Mouse (Mus musculus) T-helper 2 cell (primary cell): ENCODE measurements at regions not wholly inside any gene's neighbourhood (a gene's known extent, or its start where the extent isn't known, plus 50 kb on each side); places are given as distances from the start of the nearest gene placed in this dataset.

Experiments used
- in situ Hi-C: fragments of 300-600 bp; cut with MboI, MseI; formaldehyde crosslinking; loops from one replicate; pipeline ENCODE4 v1.15.1; 2025; ENCODE audit warnings: high pct_unique_total_duplicates

GRCm38 (mm10) chr13:99642301-99642700 lies 126.0 kb upstream of the Map1b start:
- in situ Hi-C loops, result no loop called here

GRCm38 (mm10) chr13:99641386-99642165 lies 125.2 kb upstream of the Map1b start:
- in situ Hi-C loops, result no loop called here

- in situ Hi-C loops, result no loop called here
Observed at GRCm38 (mm10) chr13:99632706-99633105, 116.4 kb upstream of the Map1b start.

- in situ Hi-C loops, result no loop called here
Observed at GRCm38 (mm10) chr13:99630800-99631199, 114.5 kb upstream of the Map1b start.

- in situ Hi-C loops, result no loop called here
Observed at GRCm38 (mm10) chr13:99630356-99630755, 114.0 kb upstream of the Map1b start.

GRCm38 (mm10) chr13:99625196-99625595 lies 108.9 kb upstream of the Map1b start:
- in situ Hi-C loops, result no loop called here

GRCm38 (mm10) chr13:99618332-99618731 lies 102.0 kb upstream of the Map1b start:
- in situ Hi-C loops, result no loop called here

GRCm38 (mm10) chr13:99617457-99617856 lies 101.1 kb upstream of the Map1b start:
- in situ Hi-C loops, result no loop called here

- in situ Hi-C loops, result no loop called here
Observed at GRCm38 (mm10) chr13:99611715-99612494, 95.6 kb upstream of the Map1b start.

- in situ Hi-C loops, result no loop called here
Observed at GRCm38 (mm10) chr13:99610498-99610897, 94.2 kb upstream of the Map1b start.

GRCm38 (mm10) chr13:99609151-99610146 lies 93.1 kb upstream of the Map1b start:
- in situ Hi-C loops, result no loop called here

GRCm38 (mm10) chr13:99608591-99608990 lies 92.3 kb upstream of the Map1b start:
- in situ Hi-C loops, result no loop called here

- in situ Hi-C loops, result no loop called here
Observed at GRCm38 (mm10) chr13:99607208-99607607, 90.9 kb upstream of the Map1b start.

GRCm38 (mm10) chr13:99606606-99606990 lies 90.3 kb upstream of the Map1b start:
- in situ Hi-C loops, result no loop called here

GRCm38 (mm10) chr13:99605866-99606605 lies 89.7 kb upstream of the Map1b start:
- in situ Hi-C loops, result no loop called here

- in situ Hi-C loops, result no loop called here
Observed at GRCm38 (mm10) chr13:99597891-99598290, 81.6 kb upstream of the Map1b start.

GRCm38 (mm10) chr13:99593846-99594813 lies 77.8 kb upstream of the Map1b start:
- in situ Hi-C loops, result no loop called here

- in situ Hi-C loops, result no loop called here
Observed at GRCm38 (mm10) chr13:99593243-99593635, 76.9 kb upstream of the Map1b start.

- in situ Hi-C loops, result no loop called here
Observed at GRCm38 (mm10) chr13:99592596-99593242, 76.4 kb upstream of the Map1b start.
